Mouse (Mus musculus): ENCODE data around the gene Upf2. TPM values are rescaled to one million over a fixed set of nuclear protein-coding genes. Genes with fewer than 3 reads are reported as not detected.

Upf2 gene
- polyA plus RNA-seq, 1 experiment from 2014 or later = 8.2 TPM

DNA sequence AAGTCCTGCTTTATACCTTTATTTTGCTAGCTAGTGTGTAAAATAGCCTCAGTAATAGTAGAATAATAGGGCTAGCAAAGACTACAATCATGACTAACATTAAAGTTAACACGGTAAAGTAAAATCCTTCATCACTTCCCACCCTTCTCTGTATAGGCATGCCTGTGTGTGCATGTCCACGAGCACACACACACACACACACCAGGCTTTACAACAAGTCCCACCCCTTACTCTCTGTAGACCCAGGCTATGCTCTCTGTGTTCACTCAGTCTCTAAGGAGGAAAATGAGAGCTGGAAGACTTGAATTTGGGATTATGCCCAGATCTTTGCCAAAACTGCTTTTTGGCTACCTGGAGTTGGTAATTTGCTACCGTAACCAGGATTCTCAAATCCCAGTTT lies 97.7 kb downstream of the Upf2 start:
- no peak for DNase-seq (ENCODE audit: low spot score)
- WGBS = 81% methylated on average over 3 of the region's 3 CpGs
- Histone ChIP-seq H3K27ac (no peak overlapping the region), H3K9me3 (no peaks in the 10 kb centered on the region), H3K27me3 (ENCODE audit: insufficient read depth, poor library complexity, severe bottlenecking) (no peaks in the 10 kb centered on the region), H3K4me3 (no peak overlapping the region), H3K36me3 (peaks cover 40% of the 10 kb centered on the region), H3K4me1 (peaks cover 15% of the 10 kb centered on the region)

DNA sequence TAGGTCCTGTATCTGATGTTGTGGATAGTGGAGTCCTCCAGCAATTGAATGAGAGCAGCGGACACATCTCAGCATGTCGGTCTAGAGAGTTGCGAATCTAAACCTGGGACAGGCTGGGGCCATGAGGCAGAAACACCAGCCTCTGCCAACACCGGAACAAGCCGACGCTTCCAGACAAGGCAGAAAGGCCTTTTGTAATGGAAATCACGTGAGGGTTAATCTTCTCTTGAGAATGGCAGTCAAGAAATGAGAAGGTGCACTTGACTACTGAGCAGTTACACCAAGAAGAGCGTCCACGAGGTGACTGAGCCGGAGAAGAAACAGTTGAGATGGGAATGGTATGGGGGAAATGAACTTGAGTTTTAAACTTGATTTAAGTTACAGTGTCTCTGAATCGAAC lies 104.2 kb downstream of the Upf2 start:
- H3K27me3 ChIP-seq (ENCODE audit: insufficient read depth, poor library complexity, severe bottlenecking) = no peaks in the 10 kb centered on the region
- 89% methylated on average over 11 of the region's 11 CpGs for WGBS
- H3K27ac ChIP-seq = no peak overlapping the region
- H3K36me3 ChIP-seq = peaks cover 48% of the 10 kb centered on the region
- no peak for DNase-seq (ENCODE audit: low spot score)
- no peaks in the 10 kb centered on the region for H3K9me3 ChIP-seq
- H3K4me1 ChIP-seq = no peaks in the 10 kb centered on the region
- no peak overlapping the region for H3K4me3 ChIP-seq

GRCm38 (mm10) chr2:6056518-6056917 lies 105.2 kb downstream of the Upf2 start:
- DNase-seq (ENCODE audit: low spot score) = no peak
- H3K4me3 ChIP-seq = no peak overlapping the region
- WGBS = 87% methylated on average over 3 of the region's 3 CpGs
- no peaks in the 10 kb centered on the region for H3K9me3 ChIP-seq
- H3K36me3 ChIP-seq = peaks cover 37% of the 10 kb centered on the region
- no peaks in the 10 kb centered on the region for H3K4me1 ChIP-seq
- no peaks in the 10 kb centered on the region for H3K27me3 ChIP-seq (ENCODE audit: insufficient read depth, poor library complexity, severe bottlenecking)
- no peak overlapping the region for H3K27ac ChIP-seq

GRCm38 (mm10) chr2:6059291-6059690 lies 108.0 kb downstream of the Upf2 start:
- H3K9me3 ChIP-seq = no peaks in the 10 kb centered on the region
- no peak overlapping the region for H3K27ac ChIP-seq
- H3K27me3 ChIP-seq (ENCODE audit: insufficient read depth, poor library complexity, severe bottlenecking) = no peaks in the 10 kb centered on the region
- H3K36me3 ChIP-seq = peaks cover 21% of the 10 kb centered on the region
- no peak for DNase-seq (ENCODE audit: low spot score)
- no peaks in the 10 kb centered on the region for H3K4me1 ChIP-seq
- 83% methylated on average over 2 of the region's 2 CpGs for WGBS
- H3K4me3 ChIP-seq = no peak overlapping the region

DNA sequence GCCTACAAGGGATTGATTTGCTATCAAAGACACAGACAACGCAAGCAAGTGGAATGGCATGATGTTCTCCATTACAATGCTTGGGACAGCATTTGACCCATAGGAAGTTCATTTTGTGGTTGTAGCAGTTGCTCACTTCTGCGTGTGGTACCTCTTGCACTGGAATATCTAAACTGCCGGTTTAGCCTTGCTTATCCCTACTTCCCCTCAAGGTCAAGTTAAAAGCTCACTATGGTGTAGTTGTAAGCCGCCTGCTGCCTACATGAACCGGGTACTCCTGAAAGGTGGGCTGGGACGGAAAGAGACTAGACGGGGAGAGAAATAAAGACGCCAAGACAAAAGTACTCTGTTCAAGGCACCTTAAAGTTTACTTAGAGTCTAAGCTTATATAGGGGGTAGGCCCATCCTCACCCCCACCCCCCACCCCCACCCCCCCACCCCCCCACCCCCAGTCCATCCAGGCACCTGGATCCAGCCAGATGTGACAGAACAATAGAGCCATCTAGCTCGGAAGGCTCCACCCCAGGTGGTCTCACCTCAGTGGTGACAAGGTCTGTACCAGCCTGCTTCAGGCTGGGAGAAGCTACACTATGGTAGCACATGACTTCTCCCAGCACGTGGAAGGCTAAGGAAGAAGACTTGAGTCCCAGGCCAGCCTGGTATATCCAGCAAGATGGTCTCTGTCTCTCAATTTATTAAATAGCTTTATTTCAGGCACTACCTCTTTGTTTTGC lies 109.0 kb downstream of the Upf2 start:
- no peaks in the 10 kb centered on the region for H3K4me1 ChIP-seq
- 71% methylated on average over 10 of the region's 10 CpGs for WGBS
- no peak overlapping the region for H3K27ac ChIP-seq

GRCm38 (mm10) chr2:6067341-6067740 lies 116.1 kb downstream of the Upf2 start:
- H3K9me3 ChIP-seq = peaks cover 4% of the 10 kb centered on the region; the same call in 1 of the 2 replicates
- H3K27me3 ChIP-seq (ENCODE audit: insufficient read depth, poor library complexity, severe bottlenecking) = no peaks in the 10 kb centered on the region
- H3K27ac ChIP-seq = no peak overlapping the region
- H3K4me1 ChIP-seq = peaks cover 14% of the 10 kb centered on the region
- no peak for DNase-seq (ENCODE audit: low spot score)
- H3K36me3 ChIP-seq = no peaks in the 10 kb centered on the region; the same call in 1 of the 2 replicates
- WGBS = 84% methylated on average over 6 of the region's 6 CpGs
- no peak overlapping the region for H3K4me3 ChIP-seq

More for the DNA sequence above, 109.0 kb downstream of the Upf2 start:
- Histone ChIP-seq H3K27me3 (ENCODE audit: insufficient read depth, poor library complexity, severe bottlenecking) (no peaks in the 10 kb centered on the region), H3K9me3 (no peaks in the 10 kb centered on the region), H3K4me3 (no peak overlapping the region), H3K36me3 (peaks cover 14% of the 10 kb centered on the region)
- no peak for DNase-seq (ENCODE audit: low spot score)

DNA sequence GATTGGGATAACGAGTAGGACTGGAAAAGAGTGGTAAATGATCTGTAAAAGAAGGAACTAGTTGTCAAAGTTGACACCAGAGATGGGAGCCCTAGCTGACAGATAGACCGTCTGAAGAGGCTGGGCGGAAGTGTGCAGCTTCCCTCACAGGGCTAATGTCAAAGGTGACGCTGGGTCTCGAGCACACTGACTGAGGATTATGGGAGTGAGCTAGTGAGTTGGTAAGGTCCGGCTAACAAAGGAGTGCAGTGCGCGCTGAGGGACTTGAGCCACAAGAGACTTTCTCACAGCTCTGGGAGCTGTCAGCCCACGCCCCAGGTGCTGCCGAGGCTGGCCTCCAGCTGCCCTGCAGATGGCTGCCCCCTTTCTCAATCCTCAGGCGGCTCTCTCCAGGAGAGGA lies 119.7 kb downstream of the Upf2 start:
- no peak for DNase-seq (ENCODE audit: low spot score)
- H3K4me3 ChIP-seq = no peak overlapping the region
- peaks cover 30% of the 10 kb centered on the region for H3K4me1 ChIP-seq
- 23% methylated on average over 11 of the region's 11 CpGs for WGBS
- H3K9me3 ChIP-seq = peaks cover 4% of the 10 kb centered on the region; the same call in 1 of the 2 replicates
- peak overlapping the region; percentile 72 for H3K27ac ChIP-seq
- no peaks in the 10 kb centered on the region for H3K27me3 ChIP-seq (ENCODE audit: insufficient read depth, poor library complexity, severe bottlenecking)
- no peaks in the 10 kb centered on the region; the same call in 1 of the 2 replicates for H3K36me3 ChIP-seq

GRCm38 (mm10) chr2:6071598-6072440 lies 120.5 kb downstream of the Upf2 start:
- Histone ChIP-seq H3K4me3 (no peak overlapping the region), H3K36me3 (no peaks in the 10 kb centered on the region; the same call in 1 of the 2 replicates), H3K27ac (peak overlapping the region; percentile 36; the same call in 1 of the 2 replicates), H3K27me3 (ENCODE audit: insufficient read depth, poor library complexity, severe bottlenecking) (no peaks in the 10 kb centered on the region), H3K9me3 (peaks cover 3% of the 10 kb centered on the region; the same call in 1 of the 2 replicates), H3K4me1 (peaks cover 30% of the 10 kb centered on the region)
- DNase-seq (ENCODE audit: low spot score) = no peak
- WGBS = 26% methylated on average over 11 of the region's 11 CpGs

DNA sequence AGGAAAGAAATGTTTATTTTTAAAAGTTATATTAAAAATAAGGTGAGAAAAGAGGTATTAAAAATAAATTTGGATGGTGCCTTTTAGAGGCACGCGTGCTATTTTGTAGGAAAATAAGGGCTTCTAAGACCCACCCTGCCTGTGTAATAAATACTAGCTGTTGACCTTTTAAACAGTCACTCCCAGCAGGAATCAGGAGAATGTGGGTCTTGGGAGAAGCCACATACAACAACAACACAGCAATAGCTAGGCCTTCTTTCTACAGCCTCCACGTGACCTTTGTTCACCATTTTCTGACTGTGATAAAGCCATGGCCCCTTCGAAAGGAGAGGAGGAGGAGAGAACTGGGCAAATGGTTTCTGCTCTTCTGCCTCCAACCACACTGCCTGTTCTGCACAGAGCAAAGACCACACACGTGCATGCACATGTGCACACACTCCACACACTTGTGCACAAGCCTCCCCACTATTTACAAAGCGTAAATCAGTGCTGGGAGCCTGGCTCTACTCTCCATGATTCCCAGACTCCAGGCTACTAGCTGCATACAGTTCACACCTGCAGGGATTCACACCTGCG lies 121.5 kb downstream of the Upf2 start:
- Histone ChIP-seq H3K9me3 (no peaks in the 10 kb centered on the region), H3K4me1 (peaks cover 36% of the 10 kb centered on the region), H3K36me3 (no peaks in the 10 kb centered on the region), H3K4me3 (no peak overlapping the region), H3K27ac (0 out of 2 replicates have a peak overlapping the region, but pooled peaks have one; percentile 37), H3K27me3 (ENCODE audit: insufficient read depth, poor library complexity, severe bottlenecking) (no peaks in the 10 kb centered on the region)
- WGBS = 70% methylated on average over 7 of the region's 7 CpGs
- no peak for DNase-seq (ENCODE audit: low spot score)

GRCm38 (mm10) chr2:6074891-6075529 lies 123.7 kb downstream of the Upf2 start:
- no peaks in the 10 kb centered on the region for H3K36me3 ChIP-seq
- H3K4me1 ChIP-seq = peaks cover 38% of the 10 kb centered on the region
- peak; percentile 83 for DNase-seq (ENCODE audit: low spot score)
- WGBS = 47% methylated on average over 10 of the region's 10 CpGs
- H3K27me3 ChIP-seq (ENCODE audit: insufficient read depth, poor library complexity, severe bottlenecking) = peaks cover 14% of the 10 kb centered on the region
- H3K27ac ChIP-seq = peak overlapping the region; percentile 73
- no peak overlapping the region for H3K4me3 ChIP-seq
- H3K9me3 ChIP-seq = no peaks in the 10 kb centered on the region

DNA sequence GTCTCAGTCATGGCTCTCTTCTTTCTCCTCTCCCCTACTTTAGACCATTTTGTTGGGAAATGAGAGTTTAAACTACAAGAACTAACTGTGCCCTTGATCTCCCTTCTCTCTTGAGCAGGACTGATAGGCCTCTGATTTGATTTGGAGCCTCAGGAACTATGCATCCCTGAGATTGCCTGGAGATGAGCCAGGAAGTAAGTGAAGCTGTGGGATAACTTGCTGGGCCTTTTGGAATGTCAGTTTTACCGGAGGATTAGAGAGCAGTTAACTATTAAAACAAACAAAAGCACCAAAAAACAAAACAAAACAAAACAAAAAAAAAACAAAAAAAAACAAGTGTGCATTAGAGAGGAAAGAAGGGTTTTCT lies 124.2 kb downstream of the Upf2 start:
- peak overlapping the region; percentile 73 for H3K27ac ChIP-seq
- peaks cover 38% of the 10 kb centered on the region for H3K4me1 ChIP-seq
- H3K4me3 ChIP-seq = no peak overlapping the region
- peaks cover 14% of the 10 kb centered on the region for H3K27me3 ChIP-seq (ENCODE audit: insufficient read depth, poor library complexity, severe bottlenecking)
- no peak for DNase-seq (ENCODE audit: low spot score)
- 58% methylated on average over 1 of the region's 1 CpGs for WGBS
- H3K9me3 ChIP-seq = no peaks in the 10 kb centered on the region
- H3K36me3 ChIP-seq = no peaks in the 10 kb centered on the region

- H3K4me3 ChIP-seq = no peak overlapping the region
- H3K4me1 ChIP-seq = peaks cover 18% of the 10 kb centered on the region
- H3K27ac ChIP-seq = no peak overlapping the region
- no peaks in the 10 kb centered on the region for H3K36me3 ChIP-seq
- H3K9me3 ChIP-seq = no peaks in the 10 kb centered on the region
- no peak for DNase-seq (ENCODE audit: low spot score)
- 86% methylated on average over 1 of the region's 1 CpGs for WGBS
- peaks cover 14% of the 10 kb centered on the region for H3K27me3 ChIP-seq (ENCODE audit: insufficient read depth, poor library complexity, severe bottlenecking)
Observed at GRCm38 (mm10) chr2:6080037-6080436, 128.8 kb downstream of the Upf2 start.
